Mouse (Mus musculus) C2C12 (cell line): Measurements from ENCODE around the gene Kif13a. TPM values are rescaled to one million over a fixed set of nuclear protein-coding genes. Genes with fewer than 3 reads are reported as not detected.

Source experiments
- H3K27me3 ChIP-seq: one replicate; pipeline ENCODE4 v1.6.1; 2011; ENCODE audit not compliant: control insufficient read depth, insufficient read depth, insufficient read length
- H3K36me3 ChIP-seq: one replicate; pipeline ENCODE4 v1.6.1; 2011; ENCODE audit not compliant: control insufficient read depth, insufficient read depth
- H3K4me3 ChIP-seq: one replicate; pipeline ENCODE4 v1.5.1; 2011; ENCODE audit warnings: mild to moderate bottlenecking, control low read depth; ENCODE audit not compliant: poor library complexity, insufficient read depth, severe bottlenecking
- H3K79me2 ChIP-seq: one replicate; pipeline ENCODE4 v1.6.1; 2011; ENCODE audit not compliant: control insufficient read depth, insufficient read depth
- H3K79me3 ChIP-seq: one replicate; pipeline ENCODE4 v1.6.1; 2011; ENCODE audit warnings: low read depth, control low read depth
- H3ac ChIP-seq: one replicate; pipeline ENCODE3; 2011; ENCODE audit warnings: low read depth; ENCODE audit not compliant: control insufficient read depth, insufficient read length
- CEBPB ChIP-seq: IDR thresholded peaks from one replicate; pipeline ENCODE4 v1.6.1; 2011; ENCODE audit warnings: low read depth, mild to moderate bottlenecking, control low read depth, moderate library complexity
- CTCF ChIP-seq: IDR thresholded peaks from one replicate; pipeline ENCODE4 v1.5.1; 2011; ENCODE audit not compliant: control insufficient read depth, insufficient read depth, insufficient read length
- FOSL1 ChIP-seq: IDR thresholded peaks from one replicate; pipeline ENCODE4 v1.8.0; 2011; ENCODE audit warnings: mild to moderate bottlenecking, low read length; ENCODE audit not compliant: poor library complexity, insufficient read depth, severe bottlenecking
- MAX ChIP-seq: IDR thresholded peaks from one replicate; pipeline ENCODE4 v1.6.1; 2011; ENCODE audit warnings: mild to moderate bottlenecking, control low read depth
- MYOD1 ChIP-seq: IDR thresholded peaks from one replicate; pipeline ENCODE4 v1.6.1; 2011; ENCODE audit warnings: low read depth; ENCODE audit not compliant: control insufficient read depth, insufficient read length
- MYOG ChIP-seq: IDR thresholded peaks from one replicate; pipeline ENCODE4 v1.6.1; 2011; ENCODE audit not compliant: control insufficient read depth, insufficient read length; ENCODE audit errors: extremely low read depth
- USF1 ChIP-seq: IDR thresholded peaks from one replicate; pipeline ENCODE4 v1.6.1; 2011; ENCODE audit warnings: low read depth, mild to moderate bottlenecking, control low read depth, moderate library complexity
- polyA plus RNA-seq: library from polyadenylated mRNA; unstranded; fragments of >200 nt; fragmentation: generic; extraction: Trizol; gene quantifications from one replicate; pipeline ENCODE4 v1.2.1, GENCODE M21; 2012; ENCODE audit warnings: missing spikeins

The Kif13a gene
- polyA plus RNA-seq, 1 experiment, result 9.2 TPM

DNA sequence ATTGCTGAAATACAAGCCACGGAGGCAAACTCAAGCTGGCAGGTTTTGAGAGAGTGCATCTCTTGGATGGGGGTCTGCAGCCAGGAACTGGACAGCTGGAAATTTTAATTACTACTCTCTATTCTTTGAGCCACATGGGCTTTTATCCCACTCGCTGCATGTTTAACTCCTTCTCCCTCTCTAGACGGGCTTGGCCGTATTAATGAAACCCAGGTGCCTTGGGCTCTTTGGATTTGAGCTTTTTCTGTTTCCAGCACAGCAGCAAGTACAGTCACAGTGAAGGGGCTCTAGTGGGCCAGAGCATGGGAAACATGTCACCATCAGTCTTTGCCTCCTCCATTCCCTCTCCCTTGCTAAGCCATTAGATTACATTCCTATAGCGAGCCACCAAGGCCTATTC, 16.4 kb upstream of the Kif13a start:
- TF ChIP-seq CEBPB, result no peak
- TF ChIP-seq CTCF, result no peak
- no peak for TF ChIP-seq FOSL1
- no peak for TF ChIP-seq MYOD1
- Histone ChIP-seq H3K79me2 (no peaks in the 10 kb centered on the region), H3K79me3 (no peaks in the 10 kb centered on the region), H3K27me3 (no peaks in the 10 kb centered on the region), H3ac (no peak overlapping the region), H3K36me3 (no peaks in the 10 kb centered on the region), H3K4me3 (no peak overlapping the region)

DNA sequence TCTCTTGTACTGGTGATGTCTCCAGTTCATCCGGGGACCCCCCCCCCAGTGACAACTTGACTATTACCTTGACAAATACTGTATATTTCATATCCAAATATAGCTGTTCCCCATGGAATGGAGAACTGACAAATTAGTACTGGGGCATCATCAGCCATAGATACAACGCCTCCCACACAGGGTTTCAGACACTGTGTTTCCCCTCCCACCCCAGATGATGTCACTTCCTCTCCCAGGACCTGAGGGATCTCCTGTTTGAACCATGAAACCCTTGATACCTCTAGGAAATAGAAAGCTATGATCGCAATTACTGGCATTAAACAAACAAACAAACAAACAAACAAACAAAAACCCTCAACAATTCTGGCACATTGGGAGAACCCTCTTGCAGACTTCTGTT, 15.6 kb upstream of the Kif13a start:
- no peak overlapping the region for H3ac ChIP-seq
- H3K79me2 ChIP-seq, result no peaks in the 10 kb centered on the region
- H3K27me3 ChIP-seq, result no peaks in the 10 kb centered on the region
- H3K79me3 ChIP-seq, result no peaks in the 10 kb centered on the region
- H3K4me3 ChIP-seq, result no peak overlapping the region
- TF ChIP-seq FOSL1, result no peak
- no peak for TF ChIP-seq CEBPB
- H3K36me3 ChIP-seq, result no peaks in the 10 kb centered on the region

DNA sequence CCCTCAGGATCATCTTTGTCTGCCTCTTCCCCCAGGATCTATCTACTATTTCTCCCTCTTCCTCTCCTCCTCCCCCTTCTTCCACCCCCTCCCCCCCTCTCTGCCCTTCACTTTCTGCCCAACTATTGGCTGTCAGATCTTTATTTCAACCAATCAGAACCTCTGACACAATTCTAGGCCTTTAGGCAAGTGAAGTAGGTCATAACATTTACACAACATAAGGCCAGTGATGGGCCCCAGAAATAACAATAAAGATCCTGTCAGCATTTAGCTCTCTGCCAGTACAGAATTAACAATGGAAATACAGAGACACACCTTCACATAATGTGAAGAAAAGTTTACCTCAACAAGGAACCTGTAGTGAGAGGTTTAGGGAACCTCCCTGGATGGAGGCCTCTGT, 13.6 kb upstream of the Kif13a start:
- H3K79me2 ChIP-seq, result no peaks in the 10 kb centered on the region
- no peak overlapping the region for H3ac ChIP-seq
- H3K27me3 ChIP-seq, result no peaks in the 10 kb centered on the region
- TF ChIP-seq FOSL1 (no peak), MYOG (no peak), CEBPB (no peak), USF1 (no peak), MYOD1 (no peak), MAX (no peak), CTCF (no peak)
- H3K4me3 ChIP-seq, result no peak overlapping the region
- no peaks in the 10 kb centered on the region for H3K79me3 ChIP-seq
- no peaks in the 10 kb centered on the region for H3K36me3 ChIP-seq

DNA sequence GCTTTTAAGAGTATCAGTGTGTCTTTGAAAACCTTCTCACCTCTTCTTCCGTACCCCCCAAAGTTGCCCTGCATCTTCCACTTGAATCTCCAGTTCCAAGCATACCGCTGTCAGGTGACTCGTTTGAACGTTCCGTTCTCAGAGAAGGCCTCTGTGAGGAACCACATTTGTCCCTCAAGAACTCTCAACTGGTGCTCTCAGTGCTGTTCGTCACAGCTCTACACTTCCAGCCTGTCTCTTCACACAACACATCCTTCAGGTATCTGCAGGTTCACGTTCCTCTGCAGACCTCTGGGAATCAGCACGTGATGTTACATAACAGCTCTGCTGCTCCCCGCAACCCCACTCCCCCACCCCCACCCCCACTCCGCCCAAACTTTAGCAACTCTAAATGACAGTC, 4.4 kb upstream of the Kif13a start:
- Histone ChIP-seq H3K4me3 (no peak overlapping the region), H3K27me3 (no peaks in the 10 kb centered on the region), H3K79me2 (peaks cover 2% of the 10 kb centered on the region), H3ac (no peak overlapping the region), H3K36me3 (no peaks in the 10 kb centered on the region), H3K79me3 (peaks cover under 1% of the 10 kb centered on the region)
- TF ChIP-seq MAX (no peak), MYOD1 (no peak), MYOG (no peak), CEBPB (no peak), USF1 (no peak), CTCF (no peak), FOSL1 (no peak)

DNA sequence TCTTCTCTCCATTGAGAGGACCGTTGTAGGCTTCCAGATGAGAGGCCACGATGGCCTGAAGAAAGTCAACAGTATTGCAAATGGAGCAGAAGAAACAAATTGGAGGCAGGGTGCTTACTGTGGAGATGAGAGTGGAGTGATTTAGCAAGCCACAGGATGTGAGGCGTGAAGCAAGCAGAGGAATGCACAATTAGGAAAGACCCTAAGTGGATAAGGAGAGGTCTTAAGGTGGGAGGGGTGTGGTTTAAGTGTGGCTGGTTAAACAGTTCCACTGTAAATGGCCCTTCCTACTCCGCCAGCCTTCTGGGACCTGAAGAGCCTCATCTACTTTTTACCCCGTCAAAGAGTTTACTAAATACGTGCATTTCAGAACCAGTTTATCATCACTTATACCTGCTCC, 3.2 kb upstream of the Kif13a start:
- Histone ChIP-seq H3ac (no peak overlapping the region), H3K36me3 (no peaks in the 10 kb centered on the region), H3K79me3 (peaks cover 5% of the 10 kb centered on the region), H3K79me2 (peaks cover 14% of the 10 kb centered on the region), H3K4me3 (no peak overlapping the region), H3K27me3 (no peaks in the 10 kb centered on the region)
- no peak for TF ChIP-seq USF1

DNA sequence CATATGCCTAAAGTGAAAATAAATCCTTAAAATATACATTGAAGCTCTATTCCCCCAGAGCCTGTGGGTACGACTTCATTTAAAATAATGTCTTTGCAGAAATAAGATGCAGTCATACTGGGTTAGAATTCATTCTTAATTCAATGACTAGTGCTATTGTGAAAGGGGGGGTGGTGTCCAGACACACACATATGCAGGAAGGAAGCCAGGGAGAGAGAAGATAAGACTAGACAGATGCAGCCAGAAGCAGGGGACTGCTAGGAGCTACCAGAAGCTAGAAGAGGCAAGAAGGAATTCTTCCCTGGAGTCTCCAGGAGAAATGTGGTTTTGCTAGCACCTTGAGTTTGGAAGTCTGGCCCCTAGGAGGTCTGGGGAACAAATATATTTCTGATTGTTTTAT, 2.4 kb upstream of the Kif13a start:
- peaks cover 9% of the 10 kb centered on the region for H3K79me3 ChIP-seq
- TF ChIP-seq CTCF (no peak), CEBPB (no peak), MYOG (no peak), USF1 (no peak), MAX (no peak), FOSL1 (no peak), MYOD1 (no peak)
- H3K79me2 ChIP-seq, result peaks cover 20% of the 10 kb centered on the region
- H3ac ChIP-seq, result no peak overlapping the region
- no peaks in the 10 kb centered on the region for H3K36me3 ChIP-seq
- no peaks in the 10 kb centered on the region for H3K27me3 ChIP-seq
- no peak overlapping the region for H3K4me3 ChIP-seq

DNA sequence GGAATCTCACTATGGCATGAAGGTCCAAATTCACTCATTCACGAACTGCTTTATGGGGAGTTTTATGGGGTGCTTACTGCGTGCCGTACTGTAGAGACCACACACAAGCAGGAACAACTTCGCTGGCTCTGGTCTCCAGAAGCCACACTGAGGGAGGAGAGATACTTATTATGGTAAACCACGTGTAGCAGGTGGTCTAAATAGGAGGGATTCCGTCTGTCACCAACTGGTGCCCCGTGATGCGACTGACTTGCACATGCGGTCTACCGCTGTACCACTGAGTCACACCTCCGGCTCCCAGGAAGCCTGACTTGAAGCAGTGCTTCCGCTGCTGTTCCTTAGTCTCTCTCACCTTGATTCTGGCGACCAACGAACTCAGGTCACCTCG, 986 bp upstream of the Kif13a start:
- Histone ChIP-seq H3K79me2 (peaks cover 27% of the 10 kb centered on the region), H3K79me3 (peaks cover 12% of the 10 kb centered on the region), H3K36me3 (no peaks in the 10 kb centered on the region), H3K27me3 (no peaks in the 10 kb centered on the region), H3ac (no peak overlapping the region), H3K4me3 (no peak overlapping the region)
- TF ChIP-seq CTCF, result no peak
- TF ChIP-seq USF1, result peak; percentile 27
- peak; percentile 55 for TF ChIP-seq MYOD1
